ENCODE assay signal across 8 mouse cellular contexts in genomic region chr4:124434059-124435039, GRCm38 (mm10).
DNase-seq lines count a peak whose midpoint lies in the region; ATAC-seq lines count a peak whose summit lies in the region.

No protein-coding gene starts in this region.

- H3K9me3 ChIP-seq in embryonic facial prominence, embryonic 12.5 days, result no peaks in the 10 kb centered on the region
- no peaks in the 10 kb centered on the region for H3K9me3 ChIP-seq in hindbrain, embryonic 14.5 days (ENCODE audit: control insufficient read depth, low read length)
- H3K9me3 ChIP-seq in midbrain, embryonic 10.5 days (replicated peaks), result peaks cover 6% of the 10 kb centered on the region; the same call in 1 of the 2 replicates
- no peaks in the 10 kb centered on the region for H3K9me3 ChIP-seq in intestine, embryonic 15.5 days

- no peaks in the 10 kb centered on the region for H3K36me3 ChIP-seq in embryonic facial prominence, embryonic 12.5 days
- no peaks in the 10 kb centered on the region for H3K36me3 ChIP-seq in hindbrain, embryonic 14.5 days (replicated peaks; ENCODE audit: control insufficient read depth, insufficient read depth)
- H3K36me3 ChIP-seq in midbrain, embryonic 10.5 days, result no peaks in the 10 kb centered on the region
- H3K36me3 ChIP-seq in intestine, embryonic 15.5 days, result no peaks in the 10 kb centered on the region

- intact Hi-C loops in gastrocnemius, postnatal 14 days (cut with DNase I; ENCODE audit: low total_unique reads), result no loop called here

- WGBS in embryonic facial prominence, embryonic 12.5 days, result 8% methylated on average over 24 of the region's 25 CpGs
- WGBS in hindbrain, embryonic 14.5 days, result 6% methylated on average over 21 of the region's 25 CpGs
- WGBS in midbrain, embryonic 10.5 days, result 6% methylated on average over 24 of the region's 25 CpGs
- 17% methylated on average over 24 of the region's 25 CpGs for WGBS in intestine, embryonic 15.5 days

- no peak overlapping the region for H3K4me3 ChIP-seq in embryonic facial prominence, embryonic 12.5 days
- H3K4me3 ChIP-seq in hindbrain, embryonic 14.5 days (replicated peaks; ENCODE audit: low read length), result no peak overlapping the region
- peak overlapping the region; percentile 38 for H3K4me3 ChIP-seq in midbrain, embryonic 10.5 days
- no peak overlapping the region for H3K4me3 ChIP-seq in intestine, embryonic 15.5 days (replicated peaks)

- peak overlapping the region; percentile 38 for H3K4me2 ChIP-seq in embryonic facial prominence, embryonic 12.5 days (replicated peaks)
- H3K4me2 ChIP-seq in hindbrain, embryonic 14.5 days (replicated peaks), result 0 out of 2 replicates have a peak overlapping the region, but pooled peaks have one; percentile 5
- H3K4me2 ChIP-seq in intestine, embryonic 15.5 days (replicated peaks), result no peak overlapping the region

- peaks cover 10% of the 10 kb centered on the region for H3K4me1 ChIP-seq in embryonic facial prominence, embryonic 12.5 days
- peaks cover 8% of the 10 kb centered on the region for H3K4me1 ChIP-seq in hindbrain, embryonic 14.5 days (replicated peaks; ENCODE audit: control insufficient read depth, insufficient read depth, low read length)
- H3K4me1 ChIP-seq in midbrain, embryonic 10.5 days, result peaks cover 23% of the 10 kb centered on the region
- H3K4me1 ChIP-seq in intestine, embryonic 15.5 days (replicated peaks), result 0 out of 2 replicates have a peak, but pooled peaks cover 4% of the 10 kb centered on the region

- DNase-seq in gastrocnemius, postnatal 14 days, result peak; percentile 25
- no peak for DNase-seq in gastrocnemius, postnatal 25 days
- DNase-seq in hindbrain, embryonic 14.5 days (ENCODE audit: low spot score), result no peak
- peak; percentile 56 for DNase-seq in midbrain, embryonic 10.5 days (ENCODE audit: low spot score)
- no peak for DNase-seq in spleen, postnatal 10 days (ENCODE audit: low spot score in 2 of 2)
- DNase-seq in cerebellum, postnatal 36 days, result no peak

- 0 out of 2 replicates have a peak, but pooled peaks have one; percentile 22 for ATAC-seq in embryonic facial prominence, embryonic 12.5 days (ENCODE audit: insufficient number of reproducible peaks, insufficient read depth, low FRiP score, low TSS enrichment)
- no peak for ATAC-seq in hindbrain, embryonic 14.5 days (ENCODE audit: low FRiP score)
- no peak for ATAC-seq in intestine, embryonic 15.5 days

- peaks cover 19% of the 10 kb centered on the region; the same call in 1 of the 2 replicates for H3K27me3 ChIP-seq in embryonic facial prominence, embryonic 12.5 days
- peaks cover 38% of the 10 kb centered on the region for H3K27me3 ChIP-seq in hindbrain, embryonic 14.5 days (ENCODE audit: control insufficient read depth, insufficient read depth, low read length)
- peaks cover 86% of the 10 kb centered on the region for H3K27me3 ChIP-seq in midbrain, embryonic 10.5 days (ENCODE audit: low read depth, poor library complexity, severe bottlenecking)
- H3K27me3 ChIP-seq in intestine, embryonic 15.5 days (replicated peaks), result 0 out of 2 replicates have a peak, but pooled peaks cover 3% of the 10 kb centered on the region

- H3K9ac ChIP-seq in embryonic facial prominence, embryonic 12.5 days, result no peak overlapping the region
- no peak overlapping the region for H3K9ac ChIP-seq in hindbrain, embryonic 14.5 days
- no peak overlapping the region for H3K9ac ChIP-seq in intestine, embryonic 15.5 days

- no peak overlapping the region for H3K27ac ChIP-seq in embryonic facial prominence, embryonic 12.5 days
- H3K27ac ChIP-seq in hindbrain, embryonic 14.5 days, result no peak overlapping the region
- H3K27ac ChIP-seq in midbrain, embryonic 10.5 days (replicated peaks), result peak overlapping the region; percentile 81
- no peak overlapping the region for H3K27ac ChIP-seq in intestine, embryonic 15.5 days

Comparison
In these comparisons a context has a peak if more than half of its experiments do, and no peak if none do; other contexts are left out.
1. DNase-seq: peak in gastrocnemius, postnatal 14 days (single experiment) and midbrain, embryonic 10.5 days (single experiment); none in gastrocnemius, postnatal 25 days (single experiment), hindbrain, embryonic 14.5 days (single experiment), spleen, postnatal 10 days (0 of 2) and cerebellum, postnatal 36 days (0 of 2).